Mouse (Mus musculus) ovary, postnatal 36 days (tissue): ENCODE data around the gene Hist1h1d.
A peak's percentile ranks its signal among the peaks of the same experiment; 100 is the strongest.
"Not testable (repeated sequence)": the region's sequence is repeated elsewhere in the genome, so short reads cannot be mapped to it uniquely, and the experiment has no call there.

Experiments used
- DNase-seq: peaks from one replicate; pipeline ENCODE4 v3.0.0; 2022; ENCODE audit warnings: low spot score, mixed read lengths

Gene Hist1h1d

GRCm38 (mm10) chr13:23546694-23547093 is 6.4 kb upstream of the Hist1h1d start:
- no peak for DNase-seq

GRCm38 (mm10) chr13:23550761-23551145 is 2.3 kb upstream of the Hist1h1d start:
- DNase-seq: no peak

GRCm38 (mm10) chr13:23551146-23551834 is 1.8 kb upstream of the Hist1h1d start, which contains the start of gene Hist1h4f:
TSS of gene Hist1h4f (minus strand) at chr13:23551648.
- DNase-seq: peak; percentile 80

GRCm38 (mm10) chr13:23551931-23552914 is 839 bp upstream of the Hist1h1d start:
- DNase-seq: no peak

- DNase-seq: no peak
These were observed 1.3 kb downstream of the Hist1h1d start for GRCm38 (mm10) chr13:23554393-23554792.

GRCm38 (mm10) chr13:23554925-23555838 is 2.1 kb downstream of the Hist1h1d start:
- peak; percentile 80 for DNase-seq

- peak; percentile 47 for DNase-seq
These were observed 2.9 kb downstream of the Hist1h1d start for GRCm38 (mm10) chr13:23555839-23556416.

GRCm38 (mm10) chr13:23556906-23557305 is 3.8 kb downstream of the Hist1h1d start:
- DNase-seq: no peak

- DNase-seq: not testable (repeated sequence)
These were observed 7.6 kb downstream of the Hist1h1d start for GRCm38 (mm10) chr13:23560699-23561098.

- not testable (repeated sequence) for DNase-seq
These were observed 8.4 kb downstream of the Hist1h1d start for GRCm38 (mm10) chr13:23561531-23561882.

- peak; percentile 91 for DNase-seq
These were observed 9.0 kb downstream of the Hist1h1d start, which contains the start of gene Hist1h3e for GRCm38 (mm10) chr13:23561883-23562659. TSS of gene Hist1h3e (minus strand) at chr13:23562369.

GRCm38 (mm10) chr13:23562699-23563462 is 9.8 kb downstream of the Hist1h1d start:
- no peak for DNase-seq

GRCm38 (mm10) chr13:23564482-23564881 is 11.4 kb downstream of the Hist1h1d start:
- DNase-seq: no peak

GRCm38 (mm10) chr13:23570261-23571021 is 17.4 kb downstream of the Hist1h1d start:
- not testable (repeated sequence) for DNase-seq

GRCm38 (mm10) chr13:23571022-23571503 is 18.0 kb downstream of the Hist1h1d start, which contains the start of the genes Hist1h2ae and Hist1h2bg:
TSS of gene Hist1h2ae (minus strand) at chr13:23571220.
TSS of gene Hist1h2bg (plus strand) at chr13:23571396.
- DNase-seq: peak; percentile 69

GRCm38 (mm10) chr13:23571504-23572217 is 18.6 kb downstream of the Hist1h1d start:
- DNase-seq: not testable (repeated sequence)

GRCm38 (mm10) chr13:23572218-23573033 is 19.4 kb downstream of the Hist1h1d start:
- DNase-seq: no peak
